Mouse (Mus musculus) brain, adult 2 months (tissue): ENCODE measurements around the gene Kantr.
"Not testable (repeated sequence)": the region's sequence is repeated elsewhere in the genome, so short reads cannot be mapped to it uniquely, and the experiment has no call there.

Source experiments
- DNase-seq: peaks from one replicate; pipeline ENCODE4 v3.0.0; 2011; ENCODE audit warnings: low read depth, low spot score

The Kantr gene

DNA sequence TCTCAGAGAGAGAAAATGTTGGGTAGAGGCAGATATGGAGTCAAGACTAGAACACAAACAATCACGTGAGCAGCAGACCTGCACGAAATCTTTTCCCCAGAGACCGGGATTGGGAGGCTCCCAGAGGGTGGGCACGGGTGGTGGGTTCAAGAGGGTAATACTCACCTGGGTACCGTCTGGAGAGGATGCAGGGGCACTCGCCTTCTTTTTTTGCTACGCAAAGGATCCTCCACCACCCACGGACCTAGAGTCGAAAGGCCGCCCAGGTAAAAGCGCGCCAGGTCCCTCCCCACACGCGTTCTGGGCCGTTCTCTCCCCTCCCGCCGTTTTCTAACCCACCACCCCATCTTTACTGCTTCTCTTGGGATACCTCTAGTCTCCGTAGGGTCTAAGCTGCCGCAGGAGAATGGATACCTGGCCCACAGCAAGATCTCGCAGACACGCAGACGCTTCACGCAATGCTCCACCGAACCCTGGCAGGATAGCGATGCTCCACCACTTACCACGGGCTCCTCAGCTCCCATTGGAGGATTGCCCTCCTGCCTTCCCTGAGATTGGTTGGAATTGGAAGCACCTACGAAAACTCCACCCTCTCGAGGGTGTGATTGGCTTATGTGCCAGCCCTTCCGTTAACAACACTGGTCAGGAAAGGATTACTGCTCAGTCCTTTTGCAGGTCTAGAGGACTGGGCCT is at the start of gene Kantr:
Gene Kantr (minus strand): TSS at position 500 of the 693 bp plus-strand sequence.
- DNase-seq = peak; percentile 98

DNA sequence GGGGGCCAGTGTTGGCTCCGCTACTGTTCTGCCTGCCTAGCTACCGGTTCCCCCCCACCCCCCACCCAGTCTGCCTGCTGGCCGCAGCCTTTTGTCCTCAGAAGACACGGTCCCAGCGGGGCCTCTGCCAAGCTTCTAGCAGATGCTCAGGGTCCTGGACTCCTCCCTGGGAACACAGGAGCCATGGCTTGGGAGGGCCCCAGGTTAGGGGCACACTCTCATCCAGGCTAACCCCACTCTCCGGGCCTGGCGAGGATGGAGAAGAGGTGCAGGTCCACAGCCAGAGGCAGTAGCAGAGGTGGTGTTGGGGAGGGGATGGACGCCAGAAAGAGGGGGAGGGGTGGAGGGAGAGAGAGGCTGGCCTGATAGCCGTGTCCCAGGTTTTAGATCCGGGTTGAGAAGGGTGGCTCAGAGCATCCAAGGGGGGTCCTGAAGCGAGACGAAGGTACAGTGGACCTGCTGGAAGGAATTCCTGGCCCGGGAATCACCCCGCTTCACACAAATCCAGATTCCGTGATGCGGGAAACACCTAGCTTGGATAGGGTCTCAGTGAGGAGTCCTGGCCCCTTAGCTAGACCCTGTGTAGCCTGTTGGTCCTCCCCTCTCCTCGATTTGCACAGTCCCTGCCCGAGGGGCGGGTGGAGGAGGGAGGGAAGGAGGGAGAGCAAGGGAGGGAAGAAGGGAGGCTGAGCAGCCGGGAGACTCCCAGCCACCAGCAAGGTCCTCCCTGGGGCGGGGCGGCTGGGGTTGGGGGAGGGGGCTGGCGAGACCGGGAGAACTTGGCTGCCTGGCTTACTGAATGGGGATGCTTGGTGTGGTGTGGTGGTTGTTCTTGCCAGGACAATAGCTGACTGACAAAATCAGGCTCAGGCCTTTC is 41.3 kb upstream of the Kantr start, which contains the start of gene Gpr173:
Gene Gpr173 (minus strand): TSS at position 308 of the 877 bp plus-strand sequence.
- peak; percentile 89 for DNase-seq

- peak; percentile 39 for DNase-seq
Observed at GRCm38 (mm10) chrX:152368054-152368396, 40.7 kb upstream of the Kantr start.

DNA sequence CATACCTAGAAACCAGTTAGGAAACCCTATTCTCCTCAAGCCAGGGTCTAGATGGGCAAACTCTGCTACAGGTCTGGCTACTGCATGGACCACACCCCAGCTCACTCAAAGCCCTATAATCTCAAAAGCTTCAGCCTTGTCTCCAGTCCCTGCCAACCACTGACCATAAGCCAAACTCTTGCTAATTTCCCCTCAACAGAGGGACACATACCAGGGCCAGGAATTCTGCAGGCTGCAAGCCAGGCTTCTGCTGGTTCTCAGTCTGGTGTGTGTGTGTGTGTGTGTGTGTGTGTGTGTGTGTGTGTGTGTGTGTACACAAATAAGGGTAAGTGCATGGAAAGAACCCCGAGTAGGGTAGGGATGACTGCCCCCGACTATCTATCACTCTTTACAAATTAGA is 39.1 kb upstream of the Kantr start:
- peak; percentile 94 for DNase-seq

DNA sequence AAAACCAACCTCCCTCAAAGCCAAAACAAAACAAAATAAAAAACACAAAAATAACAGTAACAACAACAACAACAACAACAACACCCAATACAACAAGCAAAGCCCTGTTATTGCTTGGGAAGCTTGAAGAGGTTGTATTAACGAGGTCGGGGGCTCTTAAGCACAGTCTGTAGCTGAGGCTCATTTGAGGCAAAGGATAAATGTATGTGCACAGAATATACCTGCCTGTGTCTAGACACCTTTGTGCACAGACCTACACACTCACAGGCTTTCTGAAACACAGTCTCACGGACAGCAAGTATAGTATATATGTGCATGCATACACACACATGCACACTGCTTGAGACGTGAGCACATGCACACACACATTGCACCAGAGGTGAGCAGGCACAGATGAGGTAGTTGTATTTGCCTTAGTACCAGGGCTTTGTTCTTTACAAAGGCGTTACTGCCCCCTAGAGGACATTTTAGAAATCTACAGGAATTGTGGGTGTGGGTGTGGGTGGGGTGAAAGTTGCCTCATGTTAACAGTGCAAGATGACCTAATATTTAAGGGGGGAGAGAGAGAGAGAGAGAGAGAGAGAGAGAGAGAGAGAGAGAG is 25.4 kb upstream of the Kantr start:
- peak; percentile 74 for DNase-seq

DNA sequence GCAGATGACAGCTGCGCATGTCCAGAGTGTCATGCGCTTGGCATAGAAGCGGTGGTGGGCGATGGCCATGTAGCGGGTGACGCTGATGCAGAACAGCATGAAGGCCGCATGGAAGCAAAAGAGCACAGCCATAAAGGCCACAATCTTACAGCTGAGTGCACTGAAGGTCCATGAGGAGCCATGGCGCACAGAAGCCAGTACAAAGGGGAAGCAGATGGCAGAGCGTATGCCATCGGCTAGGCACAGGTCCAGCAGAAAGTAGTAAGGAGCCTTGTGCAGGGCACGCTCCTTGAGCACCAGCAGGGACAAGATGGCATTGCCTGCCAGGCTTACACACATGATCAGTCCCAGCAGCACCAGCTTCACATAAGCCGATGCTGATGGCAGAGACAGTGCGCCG is 19.7 kb upstream of the Kantr start:
- DNase-seq = peak; percentile 81

DNA sequence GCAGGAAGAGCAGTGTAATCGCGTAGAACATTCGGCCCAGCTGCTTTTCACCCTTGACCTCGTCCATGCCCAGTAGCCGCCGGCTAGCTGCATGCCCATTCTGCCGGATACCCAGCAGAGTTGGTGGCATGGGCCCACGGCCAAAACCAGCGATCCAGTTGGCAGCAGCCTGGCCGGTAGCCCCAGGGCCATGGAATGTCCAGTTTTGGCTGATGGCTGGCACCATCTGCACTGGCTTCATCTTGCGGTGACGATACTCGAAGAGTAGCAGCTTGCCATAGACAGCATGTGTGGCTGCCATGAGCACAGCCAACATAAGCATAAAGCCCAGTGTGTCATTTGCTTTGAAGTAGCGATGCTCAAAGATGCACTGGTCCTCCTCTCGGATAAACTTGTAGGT is 19.3 kb upstream of the Kantr start:
- DNase-seq = peak; percentile 70

GRCm38 (mm10) chrX:152342903-152343302 is 15.6 kb upstream of the Kantr start:
- DNase-seq = no peak

DNA sequence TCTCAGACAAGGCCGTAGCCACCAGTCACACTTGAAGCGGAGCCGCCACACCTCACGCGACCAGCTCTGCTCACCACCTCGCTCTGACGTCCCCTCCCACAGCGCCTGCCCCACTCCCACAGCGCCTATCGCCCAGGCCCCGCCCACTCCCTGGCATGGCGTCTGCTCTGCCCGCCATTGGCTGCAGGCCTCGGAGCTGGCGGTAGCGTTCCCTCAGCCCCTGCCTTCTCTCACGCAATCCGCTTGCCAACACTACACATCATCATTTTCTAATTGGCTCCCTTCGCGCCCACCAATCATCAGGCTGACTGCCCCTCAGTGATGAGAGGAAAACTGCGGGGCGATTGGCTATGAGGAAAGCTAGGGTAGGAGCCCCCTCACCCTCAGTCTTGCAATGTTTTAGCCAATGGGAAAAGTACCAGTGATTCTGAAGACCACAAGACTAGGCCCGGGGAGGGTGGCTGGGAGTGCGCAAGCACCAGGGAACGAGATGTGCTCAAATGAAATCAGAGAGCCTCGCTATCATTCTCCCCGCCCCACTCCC is 15.1 kb upstream of the Kantr start, which contains the start of gene Tspyl2:
Gene Tspyl2 (minus strand): TSS at position 68 of the 544 bp plus-strand sequence.
- peak; percentile 99 for DNase-seq

GRCm38 (mm10) chrX:152341496-152341895 is 14.2 kb upstream of the Kantr start:
- peak; percentile 63 for DNase-seq

DNA sequence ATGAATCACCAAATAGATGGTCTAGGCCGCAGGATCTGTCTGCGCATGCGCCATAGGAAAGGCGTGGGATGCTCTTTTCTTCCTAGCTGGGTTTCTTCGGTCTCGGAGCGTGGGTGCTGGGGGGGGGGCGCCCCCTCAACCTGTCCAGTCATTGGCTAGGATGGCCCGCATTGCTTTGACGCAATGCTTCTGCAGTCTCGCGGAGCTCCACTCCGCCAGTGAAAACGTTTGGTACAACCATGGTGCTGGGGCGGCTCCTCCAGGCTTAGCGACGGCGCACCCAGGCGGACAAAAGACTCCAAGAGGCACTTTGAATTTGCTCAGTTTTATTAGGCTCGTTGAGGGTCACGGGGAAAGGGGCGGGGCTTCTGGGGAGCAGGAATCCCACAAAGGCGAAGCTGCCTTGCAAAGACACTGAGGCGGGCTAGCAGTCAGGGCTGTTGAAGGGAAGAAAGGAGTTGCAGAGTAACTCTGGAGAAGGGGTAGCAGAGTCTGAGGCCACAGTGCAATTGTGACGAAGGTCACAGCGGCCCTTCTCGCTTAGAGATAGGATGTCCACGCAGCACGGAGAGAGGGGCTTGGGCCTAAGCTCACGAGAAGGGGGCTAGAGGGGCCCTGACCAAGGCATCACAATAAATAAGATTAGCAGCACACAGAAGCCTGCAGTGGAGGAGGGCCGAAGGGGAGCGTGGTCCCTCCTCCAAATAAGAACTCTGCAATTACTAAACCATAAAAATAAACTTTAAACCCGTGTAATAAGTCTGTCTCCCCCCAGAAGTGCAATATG is 9.4 kb upstream of the Kantr start:
- DNase-seq = peak; percentile 98

- DNase-seq = not testable (repeated sequence)
Observed at GRCm38 (mm10) chrX:152336123-152336522, 8.8 kb upstream of the Kantr start.

DNA sequence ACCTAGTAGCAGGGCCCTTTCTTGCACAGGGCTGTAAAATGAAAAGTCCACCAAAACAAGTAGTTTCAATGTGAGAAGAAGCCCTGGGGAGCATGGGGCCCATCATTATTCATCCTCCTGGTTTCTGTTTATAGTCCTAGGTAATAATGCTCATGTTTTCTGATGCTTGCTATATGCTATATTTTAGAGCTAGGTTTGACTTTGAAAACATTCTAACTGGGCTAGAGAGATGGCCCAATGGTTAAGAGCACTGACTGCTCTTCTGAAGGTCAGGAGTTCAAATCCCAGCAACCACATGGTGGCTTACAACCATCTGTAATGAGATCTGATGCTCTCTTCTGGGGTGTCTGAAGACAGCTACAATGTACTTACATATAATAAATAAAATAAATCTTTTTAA is 2.1 kb upstream of the Kantr start:
- not testable (repeated sequence) for DNase-seq

GRCm38 (mm10) chrX:152327689-152328052 is 376 bp upstream of the Kantr start:
- no peak for DNase-seq

- DNase-seq = no peak
Observed at GRCm38 (mm10) chrX:152323584-152323983, 3.7 kb downstream of the Kantr start.

- DNase-seq = no peak
Observed at GRCm38 (mm10) chrX:152322776-152323175, 4.5 kb downstream of the Kantr start.

- DNase-seq = no peak
Observed at GRCm38 (mm10) chrX:152320535-152320934, 6.8 kb downstream of the Kantr start.

- peak; percentile 45 for DNase-seq
Observed at GRCm38 (mm10) chrX:152307942-152308341, 19.4 kb downstream of the Kantr start.

DNA sequence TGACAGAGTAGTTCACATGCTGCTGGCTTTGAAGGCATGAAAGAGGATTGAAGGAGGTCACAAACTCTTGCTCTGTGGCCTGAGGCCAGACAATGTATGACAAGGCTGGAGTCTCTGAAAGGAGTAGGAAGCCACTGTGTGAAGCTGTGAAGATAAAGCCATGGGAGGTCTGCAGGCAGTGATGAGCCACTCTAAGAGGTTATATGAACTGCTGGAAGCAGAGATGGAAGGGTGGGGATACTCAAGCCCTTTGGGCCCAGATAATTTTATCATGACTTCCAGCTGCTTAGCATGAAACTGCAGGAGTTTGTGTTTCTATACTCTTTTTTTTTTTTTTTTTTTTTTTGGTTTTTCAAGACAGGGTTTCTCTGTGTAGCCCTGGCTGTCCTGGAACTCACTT is 19.9 kb downstream of the Kantr start:
- no peak for DNase-seq

- no peak for DNase-seq
Observed at GRCm38 (mm10) chrX:152306224-152306623, 21.1 kb downstream of the Kantr start.

DNA sequence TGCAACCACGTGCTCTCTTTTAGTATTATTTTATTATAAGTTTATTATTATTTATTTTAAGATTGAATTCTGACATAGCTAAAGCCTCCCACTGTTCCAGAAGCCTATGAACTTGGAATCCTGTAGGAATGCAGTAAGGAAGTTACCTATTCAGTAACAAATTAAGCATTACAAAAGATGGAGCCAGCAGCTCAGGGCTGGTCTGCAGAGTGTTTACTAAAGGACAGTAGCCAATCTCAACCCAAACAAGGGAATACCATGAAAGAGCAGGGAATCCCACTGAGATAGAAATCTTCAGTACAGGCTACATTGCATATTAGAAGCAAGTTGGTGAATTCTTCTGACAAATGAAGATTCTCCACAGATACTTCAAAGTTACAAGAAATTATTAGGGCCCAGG is 40.3 kb downstream of the Kantr start:
- DNase-seq = not testable (repeated sequence)
